Mouse (Mus musculus): ENCODE measurements around the gene Tyro3.

Tyro3 gene

DNA sequence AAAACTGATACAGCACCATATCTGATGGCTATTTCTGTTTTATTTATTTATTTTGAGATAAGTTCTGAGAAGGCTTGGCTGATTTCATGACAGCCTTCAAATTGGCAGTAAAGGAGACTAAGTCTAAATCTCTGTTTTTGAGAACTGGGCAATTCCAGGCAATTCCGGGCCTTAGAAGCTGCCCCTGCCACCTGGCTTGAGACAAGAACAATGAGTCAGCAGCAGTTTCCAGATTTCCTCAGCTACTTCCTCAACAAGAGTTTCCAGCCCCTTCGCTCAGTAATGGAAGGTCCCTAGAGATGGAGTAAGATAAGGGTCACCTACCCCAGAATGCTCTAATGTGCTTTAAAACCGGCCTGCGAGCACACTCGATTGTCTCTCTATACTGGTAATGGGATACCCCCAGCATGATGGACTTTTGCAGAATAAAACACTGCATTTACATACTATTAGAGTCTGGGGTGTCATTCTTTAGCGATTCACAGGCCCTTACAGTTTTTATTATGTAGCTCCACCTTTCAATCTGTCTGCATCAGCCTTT is 57.8 kb downstream of the Tyro3 start:
- DNase-seq (ENCODE audit: extremely low read depth, low read depth) = no peak

DNA sequence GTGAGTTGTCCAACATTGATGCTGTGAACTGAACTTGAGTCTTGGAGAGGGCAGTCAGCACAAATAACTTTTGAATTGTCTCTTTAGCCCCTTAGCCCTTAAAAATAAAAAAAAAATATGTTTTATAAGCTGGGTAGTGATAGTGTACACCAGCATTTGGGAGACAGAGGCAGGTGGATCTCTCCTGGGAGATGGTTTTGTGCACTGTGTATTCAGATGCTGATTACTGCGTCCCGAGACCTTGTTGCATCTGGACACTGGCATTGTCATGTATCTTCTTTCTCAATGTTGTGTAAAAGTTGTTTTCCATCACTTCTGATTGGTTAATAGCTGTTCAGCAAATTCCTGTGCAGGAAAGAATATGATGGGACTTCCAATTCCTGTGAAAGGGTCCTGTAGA is 59.8 kb downstream of the Tyro3 start:
- no peak for DNase-seq (ENCODE audit: extremely low read depth, low read depth)

DNA sequence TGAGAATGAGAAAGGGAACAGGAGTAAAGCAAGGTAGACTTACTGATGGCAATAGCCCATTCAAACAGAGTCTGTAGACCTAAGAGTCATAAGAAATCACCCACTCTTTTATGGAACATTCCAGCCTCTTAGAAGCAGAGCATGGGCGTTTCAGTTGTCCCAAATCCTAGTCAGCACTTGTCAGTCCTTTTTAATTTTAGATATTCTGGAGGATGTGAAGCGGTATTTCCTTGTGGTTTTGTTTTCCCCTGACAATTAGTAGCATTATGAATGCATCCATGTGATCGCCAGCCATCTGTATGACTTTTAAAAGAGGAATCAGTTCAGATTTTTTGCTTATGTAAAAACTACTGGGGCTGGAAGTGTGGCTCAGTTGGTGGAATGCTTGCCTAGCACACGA is 67.0 kb downstream of the Tyro3 start:
- no peak for DNase-seq (ENCODE audit: extremely low read depth, low read depth)
